21 mouse cellular contexts compared by ENCODE assay signal in the genomic region with DNA sequence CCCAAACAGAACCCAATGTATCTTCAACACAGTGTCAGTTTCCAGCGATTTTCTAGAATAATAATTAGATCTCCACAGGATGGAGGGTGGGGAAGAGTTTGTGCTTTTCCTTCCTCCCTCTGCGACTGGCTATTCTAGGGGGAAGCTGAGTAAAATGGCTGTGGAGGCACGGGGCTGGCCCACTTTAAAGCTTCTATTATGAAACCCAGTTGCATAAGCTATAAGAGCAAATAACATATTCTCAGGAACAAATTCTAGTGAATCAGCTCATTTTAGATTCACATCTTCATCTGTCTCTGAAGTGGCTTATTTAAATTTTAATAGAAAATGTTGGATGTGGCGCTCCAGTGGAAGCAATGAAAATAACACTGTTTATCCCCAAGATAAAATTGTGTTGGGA.
A peak's percentile ranks its signal among the peaks of the same experiment; 100 is the strongest.
DNase-seq lines count a peak whose midpoint lies in the region; ATAC-seq lines count a peak whose summit lies in the region.
"Had no signal": no experiment of that assay in that cellular context is flagged by ENCODE, and none has a peak within 500 bp of the region (broad histone marks: within the 10 kb centered on the region; RNA-seq: fewer than 3 reads in every experiment).

No protein-coding gene starts in this region.

- peak; percentile 38 for DNase-seq in layer of hippocampus, adult 11-12 months (ENCODE audit: low spot score)
- DNase-seq in layer of hippocampus, postnatal 14 days (ENCODE audit: low spot score in 2 of 2) = no peak
- DNase-seq in left cerebral cortex, postnatal 36 days (ENCODE audit: low spot score in 2 of 2) = peak; percentile 27 to 43
- DNase-seq in thymus, postnatal 14 days = no peak
- DNase-seq in urinary bladder, postnatal 25 days (ENCODE audit: low spot score) = no peak
- DNase-seq: B cell, adult 2 months; cerebellum, adult 2 months; cerebellum, postnatal 36 days; gastrocnemius, postnatal 25 days; heart, postnatal 10 days; kidney, adult 2 months; kidney, postnatal 14 days; liver, postnatal 0 days; lung, postnatal 10 days had no signal

- no peaks in the 10 kb centered on the region for H3K9me3 ChIP-seq in midbrain, embryonic 15.5 days
- no peaks in the 10 kb centered on the region for H3K9me3 ChIP-seq in midbrain, embryonic 13.5 days
- H3K9me3 ChIP-seq: forebrain, embryonic 10.5 days; heart, embryonic 10.5 days; limb, embryonic 10.5 days had no signal

- H3K4me2 ChIP-seq in midbrain, embryonic 15.5 days = no peak overlapping the region
- H3K4me2 ChIP-seq in midbrain, embryonic 13.5 days (replicated peaks) = no peak overlapping the region

- no peaks in the 10 kb centered on the region for H3K4me1 ChIP-seq in midbrain, embryonic 15.5 days
- H3K4me1 ChIP-seq in midbrain, embryonic 13.5 days (replicated peaks) = no peaks in the 10 kb centered on the region
- H3K4me1 ChIP-seq: forebrain, embryonic 10.5 days; heart, embryonic 10.5 days; limb, embryonic 10.5 days had no signal

- intact Hi-C loops in left cerebral cortex, postnatal 36 days (cut with DNase I) = no loop called here

- no peak overlapping the region for H3K4me3 ChIP-seq in midbrain, embryonic 15.5 days
- H3K4me3 ChIP-seq in midbrain, embryonic 13.5 days (replicated peaks) = no peak overlapping the region
- H3K4me3 ChIP-seq: forebrain, embryonic 10.5 days; heart, embryonic 10.5 days; limb, embryonic 10.5 days had no signal

- no peaks in the 10 kb centered on the region for H3K36me3 ChIP-seq in midbrain, embryonic 15.5 days (replicated peaks)
- H3K36me3 ChIP-seq in midbrain, embryonic 13.5 days = no peaks in the 10 kb centered on the region
- H3K36me3 ChIP-seq: forebrain, embryonic 10.5 days; heart, embryonic 10.5 days; limb, embryonic 10.5 days had no signal

- 52% methylated on average over 4 of the region's 4 CpGs for WGBS in midbrain, embryonic 15.5 days
- 62% methylated on average over 4 of the region's 4 CpGs for WGBS in midbrain, embryonic 13.5 days

- no peak overlapping the region for H3K9ac ChIP-seq in midbrain, embryonic 15.5 days
- no peak overlapping the region for H3K9ac ChIP-seq in midbrain, embryonic 13.5 days (replicated peaks)
- H3K9ac ChIP-seq: liver, postnatal 0 days had no signal

- 0 out of 2 replicates have a peak, but pooled peaks have one; percentile 20 for ATAC-seq in midbrain, embryonic 15.5 days (replicated peaks)
- no peak for ATAC-seq in midbrain, embryonic 13.5 days
- ATAC-seq in granulocyte monocyte progenitor cell, adult 5-6 weeks (replicated peaks; ENCODE audit: poor library complexity, severe bottlenecking) = peak; percentile 45; the same call in 1 of the 2 replicates
- ATAC-seq: inflammation-experienced regulatory T-cells, adult 6 months; liver, postnatal 0 days had no signal

- H3K27me3 ChIP-seq in midbrain, embryonic 15.5 days (replicated peaks) = no peaks in the 10 kb centered on the region
- H3K27me3 ChIP-seq in midbrain, embryonic 13.5 days = no peaks in the 10 kb centered on the region

- H3K27ac ChIP-seq in midbrain, embryonic 15.5 days = no peak overlapping the region
- no peak overlapping the region for H3K27ac ChIP-seq in midbrain, embryonic 13.5 days
- H3K27ac ChIP-seq: forebrain, embryonic 10.5 days; heart, embryonic 10.5 days; limb, embryonic 10.5 days had no signal

Comparison
In these comparisons a context has a peak if more than half of its experiments do, and no peak if none do; other contexts are left out.
1. DNase-seq: peak in layer of hippocampus, adult 11-12 months (single experiment) and left cerebral cortex, postnatal 36 days (2 of 2); none in layer of hippocampus, postnatal 14 days (0 of 2), thymus, postnatal 14 days (single experiment) and urinary bladder, postnatal 25 days (single experiment).